Comparison of ENCODE assay signal across 8 mouse cellular contexts in the genomic region with DNA sequence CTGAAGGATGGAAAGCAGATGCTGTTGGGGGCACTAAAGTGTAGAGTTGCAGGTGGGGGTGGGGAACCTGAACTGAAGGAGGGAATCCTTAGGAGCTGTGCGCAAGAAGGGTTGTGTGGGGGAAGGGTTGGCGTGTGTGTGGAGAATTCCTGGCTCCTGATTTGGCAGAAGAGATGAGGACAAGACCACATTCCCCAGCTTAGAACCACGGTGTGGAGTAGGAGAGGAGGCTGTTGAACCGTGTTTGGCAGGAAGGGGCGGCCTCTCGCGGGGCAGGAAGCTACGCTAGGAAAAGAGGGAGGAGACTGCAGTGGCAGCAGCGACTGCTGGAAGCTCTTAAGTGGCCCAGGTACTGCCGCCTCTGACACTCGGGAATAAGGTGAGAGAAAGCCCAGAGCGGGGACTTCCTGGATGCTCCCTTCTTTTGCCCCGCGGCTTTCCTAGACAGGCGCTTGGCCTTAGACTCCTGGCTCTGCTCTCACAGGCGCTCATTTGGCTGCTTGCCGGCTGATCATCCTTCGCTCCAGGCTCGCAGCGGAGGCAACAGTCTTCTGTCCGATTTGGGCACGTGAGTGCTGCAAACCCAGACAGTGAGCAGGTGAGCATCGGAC. TPM values are rescaled to one million over a fixed set of nuclear protein-coding genes. Genes with fewer than 3 reads are reported as not detected.
DNase-seq lines count a peak whose midpoint lies in the region; ATAC-seq and TF ChIP-seq lines count a peak whose summit lies in the region.

A gene (plus strand): TSS at position 275 of the 611 bp plus-strand sequence.

- H3K4me3 ChIP-seq in bone marrow macrophage, adult 2 months (ENCODE audit: insufficient read depth, low read length), result peak within 1 kb of the TSS; percentile 58
- H3K4me3 ChIP-seq in forebrain, embryonic 10.5 days, result peak within 1 kb of the TSS; percentile 61
- H3K4me3 ChIP-seq in liver, embryonic 12.5 days, result peak within 1 kb of the TSS; percentile 43
- H3K4me3 ChIP-seq in neural tube, embryonic 11.5 days (ENCODE audit: low read depth, low read length), result peak within 1 kb of the TSS; percentile 46

- no peak within 1 kb of the TSS for H3K27ac ChIP-seq in bone marrow macrophage, adult 2 months (ENCODE audit: insufficient read depth, low read depth, low read length)
- H3K27ac ChIP-seq in forebrain, embryonic 10.5 days, result peak within 1 kb of the TSS; percentile 78
- H3K27ac ChIP-seq in liver, embryonic 12.5 days, result no peak within 1 kb of the TSS
- H3K27ac ChIP-seq in neural tube, embryonic 11.5 days (ENCODE audit: low read depth, low read length), result no peak within 1 kb of the TSS

- no peaks in the 10 kb centered on the region for H3K27me3 ChIP-seq in forebrain, embryonic 10.5 days (ENCODE audit: poor library complexity, severe bottlenecking)
- peaks cover 9% of the 10 kb centered on the region; the same call in 1 of the 2 replicates for H3K27me3 ChIP-seq in liver, embryonic 12.5 days (replicated peaks)
- no peaks in the 10 kb centered on the region for H3K27me3 ChIP-seq in neural tube, embryonic 11.5 days (ENCODE audit: control insufficient read depth, insufficient read depth, low read length)

- peak within 1 kb of the TSS; percentile 55 for H3K4me2 ChIP-seq in liver, embryonic 12.5 days
- peak within 1 kb of the TSS; percentile 43 for H3K4me2 ChIP-seq in neural tube, embryonic 11.5 days (ENCODE audit: low read depth)

- no peak; the same call in 1 of the 2 replicates for ATAC-seq in liver, embryonic 12.5 days
- ATAC-seq in neural tube, embryonic 11.5 days (ENCODE audit: insufficient read depth, low FRiP score, low TSS enrichment), result peak; percentile 84

- no peak for TF ChIP-seq CTCF in bone marrow macrophage, adult 2 months (IDR thresholded peaks at IDR 0.05; ENCODE audit: low read depth, low read length)

- WGBS in forebrain, embryonic 10.5 days, result 14% methylated on average over 23 of the region's 23 CpGs
- 5% methylated on average over 23 of the region's 23 CpGs for WGBS in liver, embryonic 12.5 days (ENCODE audit: insufficient replicate concordance)
- WGBS in neural tube, embryonic 11.5 days, result 20% methylated on average over 23 of the region's 23 CpGs

- H3K9ac ChIP-seq in liver, embryonic 12.5 days, result no peak within 1 kb of the TSS
- H3K9ac ChIP-seq in neural tube, embryonic 11.5 days (ENCODE audit: low read length), result peak within 1 kb of the TSS; percentile 47

- H3K9me3 ChIP-seq in forebrain, embryonic 10.5 days, result no peaks in the 10 kb centered on the region
- no peaks in the 10 kb centered on the region for H3K9me3 ChIP-seq in liver, embryonic 12.5 days (replicated peaks)
- no peaks in the 10 kb centered on the region for H3K9me3 ChIP-seq in neural tube, embryonic 11.5 days (ENCODE audit: control insufficient read depth, low read length)

- H3K4me1 ChIP-seq in bone marrow macrophage, adult 2 months (ENCODE audit: control insufficient read depth, insufficient read depth, low read length), result no peaks in the 10 kb centered on the region
- no peaks in the 10 kb centered on the region for H3K4me1 ChIP-seq in forebrain, embryonic 10.5 days
- H3K4me1 ChIP-seq in liver, embryonic 12.5 days, result no peaks in the 10 kb centered on the region
- no peaks in the 10 kb centered on the region for H3K4me1 ChIP-seq in neural tube, embryonic 11.5 days (ENCODE audit: control insufficient read depth, insufficient read depth, low read length)

- no peak for TF ChIP-seq POLR2A in bone marrow macrophage, adult 2 months (IDR thresholded peaks at IDR 0.05; ENCODE audit: borderline replicate concordance, low read depth, low read length)

- intact Hi-C loops in heart, postnatal 10 days (cut with DNase I), result no loop called here

- peak; percentile 71 for DNase-seq in CD4-positive, CD25-positive, alpha-beta regulatory T cell, adult 2 months (ENCODE audit: low read depth, low spot score)
- peak; percentile 57 for DNase-seq in forebrain, embryonic 10.5 days (ENCODE audit: extremely low spot score, low spot score)
- peak; percentile 19 to 41 for DNase-seq in heart, postnatal 10 days
- DNase-seq in kidney, postnatal 36 days, result peak; percentile 20 to 70
- DNase-seq in neural tube, embryonic 11.5 days (ENCODE audit: low spot score), result peak; percentile 64
- peak; percentile 2 to 6 for DNase-seq in thymus, adult 18-20 months

- H3K36me3 ChIP-seq in forebrain, embryonic 10.5 days (replicated peaks), result no peaks in the 10 kb centered on the region
- no peaks in the 10 kb centered on the region for H3K36me3 ChIP-seq in liver, embryonic 12.5 days
- H3K36me3 ChIP-seq in neural tube, embryonic 11.5 days (ENCODE audit: control insufficient read depth, insufficient read depth, low read length), result no peaks in the 10 kb centered on the region

RNA-seq across cellular contexts. Expression of the gene that starts here (rescaled TPM):
- polyA plus RNA-seq in bone marrow macrophage, adult 2 months (2012; ENCODE audit: insufficient read depth, insufficient read length, missing spikeins), result not detected in 2 replicates
- polyA plus RNA-seq in forebrain, embryonic 10.5 days (2016; fragmentation: Nextera tagmentation; extraction: Ambion mirVana), result 26.7 and 27.1 TPM in 2 replicates
- under 1 TPM; 0.53 to 0.72 TPM for total RNA-seq in heart, postnatal 10 days (2021)
- polyA plus RNA-seq in liver, embryonic 12.5 days (2016; fragmentation: Nextera tagmentation; extraction: Ambion mirVana), result 5.0 and 5.6 TPM in 2 replicates
- 17.6 and 18.0 TPM in 2 replicates for polyA plus RNA-seq in neural tube, embryonic 11.5 days (2014; fragmentation: Nextera tagmentation; extraction: Ambion mirVana)

Comparison
In these comparisons a context has a peak if more than half of its experiments do, and no peak if none do; other contexts are left out.
1. Peak in DNase-seq in heart, postnatal 10 days; RNA of the gene not detected or under 1 TPM.
2. DNase-seq: peak in every context shown above with its lines; median percentile 71 in CD4-positive, CD25-positive, alpha-beta regulatory T cell, adult 2 months; 64 in neural tube, embryonic 11.5 days; 57 in forebrain, embryonic 10.5 days; 45 in kidney, postnatal 36 days; 30 in heart, postnatal 10 days; 4 in thymus, adult 18-20 months.